Mouse (Mus musculus) A20 (cell line): ENCODE data around the gene Ech1.

Source experiments
- DNase-seq: peaks from one replicate; pipeline ENCODE4 v3.0.0-alpha.2; 2011; ENCODE audit warnings: low read depth, low spot score

The Ech1 gene

DNA sequence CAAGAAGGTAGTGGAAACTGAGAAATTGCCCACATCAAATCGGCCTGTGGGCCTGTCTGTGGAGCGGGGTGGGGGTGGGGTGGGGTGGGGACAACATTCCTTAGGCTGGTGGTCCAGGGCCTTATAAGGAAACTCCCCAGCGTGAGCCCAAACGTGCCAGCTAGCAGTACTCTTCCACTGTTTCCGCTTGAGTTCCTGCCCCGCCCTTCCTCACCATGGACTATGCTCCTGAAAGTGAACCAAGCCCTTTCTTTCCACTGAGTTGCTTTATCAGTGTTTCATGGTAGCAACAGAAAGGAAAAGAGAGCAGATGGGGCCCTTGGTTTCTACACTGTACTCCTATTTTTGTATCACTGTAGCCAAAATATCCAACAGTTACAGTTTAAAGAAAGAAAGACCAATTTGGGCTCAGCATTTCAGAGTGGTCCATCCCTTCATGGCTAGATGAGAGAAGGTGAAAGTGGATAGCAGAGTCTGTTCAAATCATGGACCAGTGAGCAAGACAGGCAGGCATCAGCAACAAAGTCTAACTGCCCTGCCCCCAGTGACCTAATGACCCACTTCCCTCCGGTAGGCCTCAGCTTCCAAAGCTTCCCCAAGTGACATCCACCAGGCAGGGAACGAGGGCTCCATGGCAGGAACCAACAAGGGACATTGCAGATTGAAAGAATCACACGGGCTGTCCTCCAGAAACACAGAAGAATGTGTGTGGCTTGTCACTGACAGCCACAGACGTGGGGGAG, 22.0 kb upstream of the Ech1 start:
- DNase-seq: no peak

GRCm38 (mm10) chr7:28803756-28804155, 21.3 kb upstream of the Ech1 start:
- no peak for DNase-seq

DNA sequence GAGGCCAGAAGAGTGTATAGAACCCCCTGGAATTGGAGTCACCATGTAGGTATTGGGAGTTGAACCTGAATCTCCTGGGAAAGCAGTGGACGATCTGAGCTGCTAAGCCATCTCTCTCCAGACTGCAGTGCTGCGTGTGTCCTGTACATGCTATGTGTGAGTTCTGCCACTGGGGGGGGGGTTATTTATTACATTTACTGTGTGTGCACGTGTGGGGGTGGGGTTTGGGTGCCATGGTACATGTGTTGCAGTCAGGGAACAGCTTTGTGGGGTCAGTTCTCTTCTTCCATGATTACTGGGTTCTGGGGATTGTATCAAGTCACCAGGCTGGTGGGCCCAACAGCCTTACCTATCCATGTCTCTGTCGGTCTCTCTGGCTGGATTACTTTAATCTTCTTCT, 18.1 kb upstream of the Ech1 start:
- DNase-seq: peak; percentile 71

DNA sequence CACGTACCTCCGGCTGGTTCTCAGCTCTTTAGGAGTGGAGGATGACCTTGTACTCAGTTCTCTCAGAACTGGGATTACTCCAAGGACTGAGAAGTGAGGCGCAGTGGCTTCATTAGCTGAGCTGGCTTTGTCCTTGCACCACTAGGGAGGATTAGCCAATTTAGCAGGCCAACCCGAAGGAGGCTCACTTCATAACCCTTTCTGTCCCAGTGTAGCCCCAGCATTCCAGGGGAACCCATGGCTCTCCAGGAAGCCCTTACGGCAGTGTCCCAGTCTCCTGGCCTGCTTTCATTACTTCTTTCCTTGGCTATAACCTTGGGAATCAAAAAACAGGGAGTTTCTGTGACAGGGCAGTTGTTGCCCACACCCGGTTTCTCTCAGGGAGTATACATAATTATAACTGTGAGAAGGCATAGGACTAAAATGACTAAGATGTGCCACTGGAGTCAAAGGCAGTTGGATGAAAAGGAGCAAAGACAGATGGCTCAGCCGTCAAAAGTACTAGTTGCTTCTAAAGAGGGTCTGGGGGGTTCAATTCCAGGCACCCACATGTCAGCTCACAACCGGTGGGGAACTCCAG, 17.3 kb upstream of the Ech1 start:
- no peak for DNase-seq

DNA sequence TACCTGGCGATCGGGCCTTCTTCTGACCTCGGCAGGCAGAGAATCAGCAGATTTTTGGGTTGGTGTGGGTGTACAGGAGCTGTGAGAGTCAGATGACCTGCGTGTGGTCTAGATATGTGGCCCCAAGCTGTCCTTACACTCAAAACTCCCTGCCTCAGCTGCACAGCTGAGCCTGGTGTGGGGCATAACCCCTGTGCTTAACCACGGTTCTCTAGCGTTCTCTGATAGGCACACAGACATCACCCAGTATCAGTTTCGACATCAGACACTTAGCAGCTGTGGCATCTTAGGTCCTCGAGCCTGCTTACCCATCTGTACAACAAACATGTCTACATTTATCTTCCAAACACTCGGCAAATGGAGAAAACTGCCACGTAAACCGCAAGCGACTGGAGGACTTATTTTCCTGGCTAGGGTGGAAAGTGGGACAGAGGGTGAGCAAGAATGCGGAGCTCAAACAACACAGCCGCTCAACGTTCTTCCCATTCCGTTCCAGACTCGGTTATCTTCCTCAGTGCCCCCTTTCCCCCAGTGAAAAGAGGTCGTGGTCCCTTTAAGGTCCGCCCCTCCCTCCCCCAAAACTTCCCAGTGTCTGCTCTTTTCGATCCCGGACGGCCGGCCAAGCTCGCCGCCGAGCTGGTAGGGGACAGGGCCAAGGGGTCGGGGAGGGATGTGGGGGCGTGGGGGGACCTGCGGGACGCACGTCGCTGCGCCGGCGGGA, 16.6 kb upstream of the Ech1 start, which contains the start of gene Hnrnpl:
Hnrnpl (plus strand) TSS at position 321 of the 721 bp plus-strand sequence.
- peak; percentile 90 for DNase-seq

DNA sequence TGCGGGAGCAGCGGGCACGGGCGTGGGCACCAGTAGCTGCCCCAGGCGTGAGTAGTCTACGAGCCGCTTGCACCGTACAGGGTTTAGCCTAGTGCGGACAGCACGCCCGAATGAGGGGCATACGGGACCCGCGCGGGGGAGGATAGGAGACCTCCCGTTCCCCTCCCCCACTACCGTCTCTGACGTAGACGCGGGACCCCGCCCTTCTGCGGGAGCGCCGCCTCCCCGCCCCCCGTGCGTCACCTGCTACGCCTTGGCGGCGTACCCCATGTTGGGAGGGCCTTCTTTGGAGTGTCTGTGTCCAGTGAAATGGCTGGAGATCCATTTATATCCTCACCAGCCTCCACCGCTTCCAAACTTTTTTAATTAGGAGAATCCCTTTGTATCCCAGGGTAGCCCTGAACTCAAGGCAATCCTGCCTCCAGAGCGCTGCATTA, 16.0 kb upstream of the Ech1 start:
- peak; percentile 97 for DNase-seq

- DNase-seq: peak; percentile 90
Observed at GRCm38 (mm10) chr7:28809401-28810089, 15.5 kb upstream of the Ech1 start.

- DNase-seq: peak; percentile 99
Observed at GRCm38 (mm10) chr7:28810107-28811066, 14.6 kb upstream of the Ech1 start.

- DNase-seq: peak; percentile 94
Observed at GRCm38 (mm10) chr7:28811228-28811627, 13.8 kb upstream of the Ech1 start.

- no peak for DNase-seq
Observed at GRCm38 (mm10) chr7:28811640-28812275, 13.3 kb upstream of the Ech1 start.

- no peak for DNase-seq
Observed at GRCm38 (mm10) chr7:28812436-28812835, 12.6 kb upstream of the Ech1 start.

- DNase-seq: no peak
Observed at GRCm38 (mm10) chr7:28812949-28813348, 12.1 kb upstream of the Ech1 start.

DNA sequence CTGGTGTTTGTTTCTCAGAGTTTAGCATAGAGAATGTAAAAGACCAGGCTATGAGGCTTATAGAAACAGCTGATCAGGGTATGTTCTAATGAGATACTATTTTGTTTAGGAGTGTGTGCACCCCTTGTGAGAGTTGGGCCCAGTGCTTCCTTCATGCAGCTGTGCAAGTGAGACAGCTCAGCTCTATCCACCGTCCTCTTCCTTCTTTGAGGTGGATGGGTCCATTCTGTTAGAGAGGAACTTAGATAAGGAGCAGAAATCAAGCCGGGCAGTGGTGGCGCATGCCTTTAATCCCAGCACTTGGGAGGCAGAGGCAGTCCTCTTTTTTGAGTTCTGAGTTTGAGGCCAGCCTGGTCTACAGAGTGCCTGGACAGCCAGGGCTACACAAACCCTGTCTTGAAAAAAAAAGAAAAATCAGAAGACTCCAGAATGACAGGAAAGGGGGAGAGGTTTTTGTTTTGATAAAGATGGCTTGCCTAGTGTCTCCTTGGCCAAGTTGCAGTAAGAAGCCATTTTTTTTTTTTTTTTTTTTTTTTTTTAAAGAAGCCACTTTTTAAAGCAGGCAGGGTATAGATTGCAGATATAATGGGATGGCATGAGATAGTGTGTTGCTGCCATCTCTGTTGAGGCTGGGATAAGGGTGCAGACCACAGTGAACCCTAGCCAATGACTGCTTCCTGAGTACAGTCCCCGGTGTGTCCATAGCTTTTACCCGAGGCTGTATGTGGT, 10.5 kb upstream of the Ech1 start:
- DNase-seq: no peak

DNA sequence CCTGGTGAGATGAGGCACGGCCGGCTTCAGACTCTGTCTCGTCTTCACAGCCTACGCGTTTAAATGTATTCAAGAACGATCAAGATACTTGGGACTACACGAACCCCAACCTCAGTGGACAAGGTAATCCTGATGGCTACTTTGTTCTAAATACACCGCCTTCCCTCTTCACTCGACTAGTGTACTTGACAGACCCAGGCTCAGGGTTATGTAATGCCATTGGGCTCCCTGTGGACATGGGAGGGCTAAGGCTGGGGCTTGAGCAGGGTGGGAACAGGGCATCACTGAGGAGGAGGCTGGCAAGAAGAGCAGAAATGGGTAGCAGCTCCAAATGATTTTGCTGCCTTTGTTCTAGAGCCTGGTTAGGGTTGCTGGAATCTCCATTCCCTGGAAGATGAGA, 9.8 kb upstream of the Ech1 start:
- no peak for DNase-seq

DNA sequence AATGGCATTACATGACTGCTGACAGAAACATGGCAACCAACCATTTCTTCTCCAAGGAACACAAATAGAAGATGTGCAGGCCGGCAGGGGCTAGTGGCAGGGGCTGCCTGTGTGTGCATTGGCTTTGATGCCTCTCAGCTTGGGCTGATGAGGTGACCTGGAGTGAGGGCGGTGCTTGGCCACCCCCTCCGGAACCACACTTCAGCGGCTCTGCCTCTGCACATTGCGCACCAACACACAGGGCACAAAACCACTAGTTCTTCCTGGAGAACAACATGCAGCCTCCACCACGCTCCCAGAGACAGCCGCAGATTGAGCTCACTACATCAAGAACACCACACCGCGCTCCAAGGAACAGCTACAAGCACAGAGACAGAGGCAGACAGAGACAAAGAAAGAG, 8.8 kb upstream of the Ech1 start:
- DNase-seq: no peak

- no peak for DNase-seq
Observed at GRCm38 (mm10) chr7:28816920-28817319, 8.1 kb upstream of the Ech1 start.

- DNase-seq: no peak
Observed at GRCm38 (mm10) chr7:28817524-28817923, 7.5 kb upstream of the Ech1 start.

- no peak for DNase-seq
Observed at GRCm38 (mm10) chr7:28817957-28818356, 7.1 kb upstream of the Ech1 start.

DNA sequence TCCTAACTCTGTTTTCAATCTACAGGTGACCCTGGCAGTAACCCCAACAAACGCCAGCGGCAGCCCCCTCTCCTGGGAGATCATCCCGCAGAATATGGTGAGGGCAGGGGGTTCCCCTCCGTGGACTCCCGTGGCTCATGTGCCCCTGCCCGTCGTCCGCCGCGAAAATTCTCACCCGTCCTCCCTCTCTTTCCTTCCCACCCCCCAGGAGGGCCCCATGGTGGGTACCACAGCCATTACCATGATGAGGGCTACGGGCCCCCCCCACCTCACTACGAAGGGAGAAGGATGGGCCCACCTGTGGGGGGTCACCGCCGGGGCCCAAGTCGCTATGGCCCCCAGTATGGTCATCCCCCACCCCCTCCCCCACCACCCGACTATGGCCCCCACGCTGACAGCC, 6.6 kb upstream of the Ech1 start:
- no peak for DNase-seq
